Mouse (Mus musculus) brain, adult 2 months (tissue): ENCODE data around the gene Fbxo39.
A peak's percentile ranks its signal among the peaks of the same experiment; 100 is the strongest.

ENCODE experiments used
- DNase-seq: peaks from one replicate; pipeline ENCODE4 v3.0.0; 2011; ENCODE audit warnings: low read depth, low spot score

Fbxo39 gene

GRCm38 (mm10) chr11:72363523-72364240 lies 49.4 kb downstream of the Fbxo39 start:
- DNase-seq: no peak

- DNase-seq: no peak
Measured at GRCm38 (mm10) chr11:72364526-72364925, 50.3 kb downstream of the Fbxo39 start.

DNA sequence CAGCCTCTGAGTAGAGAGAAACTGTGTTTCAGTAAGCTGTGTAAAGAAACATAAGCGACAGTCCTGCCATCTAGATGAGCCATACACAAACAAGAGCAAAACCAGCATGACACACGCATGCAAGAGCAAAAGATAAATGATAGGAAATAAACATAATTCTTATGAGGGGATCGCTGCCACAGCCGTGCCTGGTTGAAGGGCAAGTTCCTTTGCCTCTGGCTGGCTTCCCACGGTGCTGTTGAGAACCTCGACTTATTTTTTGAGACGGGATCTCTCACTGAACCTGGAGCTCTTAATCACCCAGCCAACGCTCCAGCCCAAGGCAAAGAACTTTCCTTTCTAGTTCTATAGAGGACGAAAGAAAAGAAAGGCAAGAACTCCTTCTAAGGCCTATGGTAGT lies 51.9 kb downstream of the Fbxo39 start:
- no peak for DNase-seq

GRCm38 (mm10) chr11:72367934-72368674 lies 53.9 kb downstream of the Fbxo39 start:
- DNase-seq: peak; percentile 66
